Mouse (Mus musculus): ENCODE data around the gene Tlcd1.
"Not testable (repeated sequence)": the region's sequence is repeated elsewhere in the genome, so short reads cannot be mapped to it uniquely, and the experiment has no call there.

The Tlcd1 gene

DNA sequence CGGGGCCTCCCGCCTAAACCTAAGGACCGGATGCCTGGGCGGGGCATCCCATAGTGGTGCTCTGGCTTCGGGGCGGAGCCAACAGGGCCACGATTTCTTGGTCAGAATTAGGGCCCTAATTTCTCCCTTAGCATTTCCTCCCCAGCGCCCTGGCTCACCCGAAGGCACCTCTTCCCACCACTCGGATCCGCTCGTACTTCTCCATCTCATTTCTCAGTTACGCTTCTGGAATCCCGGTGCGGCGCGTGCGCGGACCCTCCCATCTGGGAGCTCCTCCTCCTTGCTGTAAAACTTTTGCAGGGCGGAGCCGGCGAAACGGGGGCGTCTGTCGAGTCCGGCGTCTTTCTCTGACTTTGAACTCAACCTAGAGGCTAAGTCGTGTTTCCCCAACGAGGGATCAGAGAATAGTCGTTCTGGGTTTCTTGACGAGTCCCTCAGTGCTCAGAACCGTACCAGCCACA, at the start of gene Tlcd1, which contains the start of gene Nek8:
Tlcd1 (plus strand) TSS at position 310 of the 461 bp plus-strand sequence.
Nek8 (minus strand) TSS at position 274 of the 461 bp plus-strand sequence.
- in situ Hi-C loops (cut with MseI, MboI): no loop called here

DNA sequence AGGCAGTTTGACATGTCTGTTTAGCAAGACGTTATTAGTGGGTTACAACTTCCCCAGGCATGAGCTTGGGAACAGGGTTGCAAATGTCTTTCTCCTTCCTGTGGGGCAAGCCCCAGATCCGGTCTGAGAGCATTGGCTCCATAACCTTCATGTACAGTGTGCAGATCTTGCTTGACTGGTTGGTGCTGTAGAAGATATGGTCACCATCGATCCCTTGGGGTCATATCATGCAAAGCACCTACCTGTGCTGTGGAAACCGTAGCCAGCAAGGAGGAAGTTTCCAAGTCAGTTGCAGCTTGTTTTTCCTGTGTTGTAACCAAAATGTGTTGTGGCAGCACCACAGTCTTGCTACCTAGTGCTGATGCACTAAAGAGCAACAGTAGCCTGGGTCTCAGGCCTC, 49.8 kb upstream of the Tlcd1 start:
- in situ Hi-C loops (cut with MseI, MboI): no loop called here

DNA sequence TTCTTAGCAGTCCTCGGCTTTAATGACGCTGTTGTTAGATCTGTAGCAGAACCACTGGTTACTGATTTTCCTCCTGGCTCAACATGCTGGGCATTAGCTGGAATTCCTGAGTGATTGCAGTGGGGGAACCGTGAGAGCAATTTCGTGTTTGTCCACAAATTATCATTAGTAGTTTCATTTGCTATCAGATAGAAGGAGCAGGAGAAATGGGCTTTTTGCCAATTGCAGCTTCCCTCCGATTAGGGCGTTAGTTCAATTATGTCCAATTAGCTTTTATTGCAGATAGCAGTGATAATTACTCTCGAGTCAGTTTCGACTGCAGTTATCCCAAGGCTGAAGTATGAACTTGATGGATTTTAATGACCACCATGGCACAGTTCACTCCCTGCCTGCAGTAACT, 47.1 kb upstream of the Tlcd1 start:
- in situ Hi-C loops (cut with MseI, MboI): no loop called here

DNA sequence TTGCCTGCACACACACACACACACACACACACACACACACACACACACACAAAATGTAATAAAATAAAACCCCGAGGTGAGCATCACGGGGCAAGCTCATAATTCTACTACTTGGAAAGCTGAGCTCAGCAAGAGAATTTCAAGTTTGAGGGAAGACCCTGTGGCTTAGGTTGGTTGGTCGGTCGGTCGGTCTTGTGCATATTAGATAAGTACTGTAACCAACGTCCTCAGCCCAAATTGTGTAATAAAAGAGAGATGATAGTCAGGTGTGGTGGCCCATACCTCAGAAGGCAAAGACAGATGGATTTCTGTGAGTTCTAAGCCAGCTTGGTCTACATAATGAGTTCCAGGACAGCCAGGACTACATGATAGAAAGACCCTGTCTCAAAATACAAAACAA, 42.6 kb upstream of the Tlcd1 start:
- in situ Hi-C loops (cut with MseI, MboI): no loop called here

DNA sequence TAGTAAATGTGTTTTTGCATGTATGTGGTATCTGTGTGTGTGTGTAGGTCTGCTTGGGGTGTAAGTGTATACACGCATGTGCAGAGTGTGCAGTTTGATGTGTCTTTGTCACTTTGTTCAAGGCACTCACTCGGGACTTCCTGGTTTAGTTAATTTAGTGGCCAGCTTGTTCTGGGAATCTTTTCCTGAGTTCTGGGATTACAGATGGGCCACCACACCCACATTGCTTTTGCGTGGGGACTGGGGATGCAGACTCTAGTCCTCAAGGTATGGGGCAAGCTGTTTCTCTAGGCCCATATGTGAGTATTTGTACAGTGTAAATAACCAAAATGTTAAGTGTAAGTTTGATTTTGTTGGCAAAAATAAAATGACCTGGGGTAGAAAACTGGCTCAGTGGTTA, 42.2 kb upstream of the Tlcd1 start:
- in situ Hi-C loops (cut with MseI, MboI): no loop called here

DNA sequence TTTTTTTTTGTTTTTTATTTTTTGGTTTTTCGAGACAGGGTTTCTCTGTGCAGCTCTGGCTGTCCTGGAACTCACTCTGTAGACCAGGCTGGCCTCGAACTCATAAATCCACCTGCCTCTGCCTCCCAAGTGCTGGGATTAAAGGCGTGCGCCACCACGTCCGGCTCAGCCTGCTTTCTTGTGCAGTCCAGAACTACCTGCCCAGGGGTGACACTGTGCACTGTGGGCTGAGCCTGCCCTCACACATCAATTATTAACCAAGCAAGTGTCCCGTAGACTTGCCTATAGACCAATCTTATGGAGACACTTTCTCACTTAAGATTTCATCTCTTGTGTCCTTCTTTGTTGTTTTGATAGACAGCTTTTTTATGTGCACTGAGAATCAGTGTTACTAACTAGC, 41.2 kb upstream of the Tlcd1 start:
- in situ Hi-C loops (cut with MseI, MboI): not testable (repeated sequence)

DNA sequence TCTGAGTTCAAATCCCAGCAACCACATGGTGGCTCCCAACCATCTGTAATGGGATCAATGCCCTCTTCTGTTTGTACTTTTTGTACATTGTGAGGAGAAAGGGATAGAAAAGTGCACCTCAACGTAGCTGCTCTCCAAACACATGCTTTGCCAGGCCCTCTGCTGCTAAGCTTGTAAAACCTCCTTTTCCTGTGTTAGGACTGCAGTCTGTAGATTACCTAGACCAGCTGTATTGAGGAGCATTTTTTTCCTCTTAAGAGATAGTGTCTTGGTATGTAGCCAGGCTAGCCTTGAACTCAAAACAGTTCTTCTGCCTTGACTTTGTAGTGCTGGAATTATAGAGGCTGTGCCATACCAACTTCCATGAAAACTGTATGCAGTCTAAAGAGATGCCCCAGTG, 40.4 kb upstream of the Tlcd1 start:
- in situ Hi-C loops (cut with MseI, MboI): no loop called here

DNA sequence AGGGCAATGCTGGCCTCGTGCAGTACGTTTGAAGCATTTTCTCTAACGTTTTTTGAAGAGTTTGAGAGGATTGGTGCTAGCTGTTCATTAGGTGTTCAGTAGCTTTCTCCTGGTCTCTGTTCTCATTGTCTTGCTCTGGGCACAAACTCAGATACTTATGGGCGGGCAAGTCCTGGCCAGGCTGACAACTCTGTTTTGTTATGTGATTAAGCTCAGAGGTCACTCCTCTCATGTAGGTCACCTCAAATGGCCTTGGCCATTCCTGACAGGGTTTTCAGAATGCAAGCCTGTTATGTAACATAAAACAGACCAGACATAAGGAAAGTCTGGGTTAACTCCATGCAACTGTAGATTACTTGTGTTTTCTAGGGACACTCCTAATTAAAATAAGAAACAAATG, 38.9 kb upstream of the Tlcd1 start:
- in situ Hi-C loops (cut with MseI, MboI): no loop called here

DNA sequence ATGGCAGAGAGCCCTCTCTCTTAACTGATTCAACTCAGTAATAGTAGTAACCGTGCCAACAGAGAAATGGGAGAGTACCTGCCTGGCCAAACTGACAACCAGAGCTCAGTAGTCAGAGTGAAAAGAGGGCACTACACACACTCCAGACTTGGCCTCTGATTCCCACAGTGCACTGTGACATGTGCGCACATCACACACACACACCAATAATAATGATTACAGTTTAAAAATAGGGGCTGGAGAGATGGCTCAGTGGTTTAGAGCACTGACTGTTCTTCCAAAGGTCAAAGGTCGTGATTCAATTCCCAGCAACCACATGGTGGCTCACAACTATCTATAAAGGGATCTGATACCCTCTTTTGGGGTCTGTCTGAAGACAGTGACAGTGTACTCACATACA, 38.5 kb upstream of the Tlcd1 start:
- in situ Hi-C loops (cut with MseI, MboI): no loop called here

DNA sequence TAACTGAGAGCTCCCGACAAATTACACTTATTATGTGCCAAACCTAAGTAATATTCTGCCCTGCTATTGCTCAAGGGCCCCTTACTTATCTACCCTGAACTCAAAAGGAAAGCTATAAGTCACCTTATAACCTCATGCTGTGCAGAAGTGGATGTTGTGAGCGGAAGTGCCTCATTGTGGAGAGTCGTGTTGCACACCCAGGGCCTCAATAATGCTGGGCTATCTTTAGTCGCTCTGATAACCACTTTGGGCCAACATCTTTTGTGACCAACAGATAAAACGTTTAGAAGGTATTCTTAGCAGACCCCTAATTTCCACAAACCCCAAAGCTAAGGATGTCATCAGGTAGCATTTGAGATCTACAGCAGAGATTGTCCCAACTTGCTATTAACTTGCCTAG, 35.8 kb upstream of the Tlcd1 start:
- in situ Hi-C loops (cut with MseI, MboI): no loop called here

DNA sequence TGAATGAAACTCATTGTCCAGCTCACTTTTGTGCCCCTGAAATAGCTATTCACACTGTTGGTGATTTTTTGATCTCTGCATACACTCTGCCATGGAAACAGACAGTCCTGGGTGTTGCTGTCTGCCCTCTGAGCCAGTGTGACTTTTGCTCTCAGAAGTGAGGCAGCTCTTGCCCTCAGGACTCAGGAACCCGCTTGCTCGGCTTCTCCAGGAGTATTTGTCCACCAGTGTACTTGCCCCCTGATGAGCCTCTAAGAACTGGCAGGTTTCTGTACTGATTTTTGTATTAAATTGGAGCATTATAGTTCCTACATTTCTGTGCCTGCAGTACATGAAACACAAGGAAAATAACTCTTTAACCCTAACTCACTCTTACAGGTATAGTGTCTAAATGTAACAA, 33.0 kb upstream of the Tlcd1 start:
- in situ Hi-C loops (cut with MseI, MboI): no loop called here

DNA sequence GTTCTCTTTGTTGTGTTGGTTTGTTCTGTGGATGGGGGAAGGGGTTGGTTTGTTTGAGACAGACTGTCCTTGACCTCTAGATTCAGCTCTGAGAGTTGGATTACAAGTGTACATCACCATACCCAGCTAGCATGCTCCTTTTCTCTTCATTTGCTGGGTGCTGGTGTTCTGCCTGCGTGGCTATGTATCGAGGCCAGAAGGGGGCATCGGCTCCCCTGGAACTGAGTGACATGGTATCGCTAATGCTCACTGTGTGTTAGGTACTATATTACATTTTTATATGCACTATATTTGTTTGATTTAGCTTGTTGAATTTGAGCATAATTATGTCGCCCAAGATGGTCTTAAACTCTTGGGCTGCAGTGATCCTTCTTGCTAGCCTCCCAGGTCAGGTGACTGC, 30.3 kb upstream of the Tlcd1 start:
- in situ Hi-C loops (cut with MseI, MboI): no loop called here

DNA sequence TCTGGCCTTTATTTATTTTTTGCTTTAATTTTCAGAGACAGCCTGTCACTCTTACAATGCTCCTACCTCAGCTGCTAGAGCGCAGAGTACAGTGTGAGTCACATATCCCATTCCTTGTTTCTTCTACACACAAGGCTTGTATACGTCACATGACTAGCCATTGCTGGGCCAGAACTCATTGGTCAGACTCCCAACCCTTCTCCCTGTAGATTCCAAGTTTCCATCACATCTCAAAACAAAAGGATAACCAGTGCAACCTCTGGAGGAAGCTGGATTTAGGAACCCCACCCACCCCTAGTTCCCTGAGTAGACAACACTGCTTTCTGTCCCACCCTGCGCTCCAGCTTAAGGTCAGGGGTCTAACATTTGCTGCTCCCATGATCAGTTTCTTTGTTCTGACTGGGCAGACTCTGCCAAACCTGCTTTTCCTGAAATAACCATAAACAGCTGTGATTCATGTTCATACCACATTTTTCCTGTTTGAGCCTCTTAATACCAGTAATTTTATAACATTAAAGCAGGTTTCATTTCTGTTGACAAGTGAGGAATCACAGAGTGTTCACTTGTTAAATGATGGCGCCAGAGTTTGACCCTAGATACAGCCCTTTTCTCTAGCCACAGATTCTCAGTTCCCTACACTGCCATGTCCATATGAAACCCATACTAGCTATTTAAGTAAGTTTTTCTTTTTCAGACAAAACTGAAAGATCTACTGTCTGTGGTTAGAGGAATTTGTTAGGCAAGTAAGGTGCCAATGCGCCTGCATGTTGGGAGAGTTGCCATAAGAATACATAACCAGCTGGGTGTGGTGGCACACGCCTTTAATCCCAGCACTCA, 29.6 kb upstream of the Tlcd1 start:
- in situ Hi-C loops (cut with MseI, MboI): no loop called here

DNA sequence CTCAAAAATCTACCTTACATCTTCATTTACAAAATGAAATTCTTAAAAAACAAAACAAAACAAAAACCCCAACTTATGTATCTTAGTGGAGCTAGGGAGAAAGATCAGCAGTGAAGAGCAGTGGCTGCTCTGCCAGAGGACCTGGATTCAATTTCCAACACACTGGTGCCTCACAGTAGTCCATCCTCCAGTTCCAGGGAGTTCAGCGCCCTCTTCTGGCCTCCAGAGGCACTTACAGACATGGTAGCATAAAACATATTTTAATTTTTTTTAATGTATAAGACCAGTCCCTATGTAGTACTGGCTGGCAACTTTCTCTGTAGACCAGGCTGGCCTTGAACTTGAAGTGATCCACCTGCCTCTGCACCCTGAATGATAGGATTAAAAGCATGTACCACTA, 25.4 kb upstream of the Tlcd1 start:
- in situ Hi-C loops (cut with MseI, MboI): loop anchor here in 1 of 2 experiments (5.0 kb wide), 1 partner anchor 49 kb away; no protein-coding TSS in a partner anchor

DNA sequence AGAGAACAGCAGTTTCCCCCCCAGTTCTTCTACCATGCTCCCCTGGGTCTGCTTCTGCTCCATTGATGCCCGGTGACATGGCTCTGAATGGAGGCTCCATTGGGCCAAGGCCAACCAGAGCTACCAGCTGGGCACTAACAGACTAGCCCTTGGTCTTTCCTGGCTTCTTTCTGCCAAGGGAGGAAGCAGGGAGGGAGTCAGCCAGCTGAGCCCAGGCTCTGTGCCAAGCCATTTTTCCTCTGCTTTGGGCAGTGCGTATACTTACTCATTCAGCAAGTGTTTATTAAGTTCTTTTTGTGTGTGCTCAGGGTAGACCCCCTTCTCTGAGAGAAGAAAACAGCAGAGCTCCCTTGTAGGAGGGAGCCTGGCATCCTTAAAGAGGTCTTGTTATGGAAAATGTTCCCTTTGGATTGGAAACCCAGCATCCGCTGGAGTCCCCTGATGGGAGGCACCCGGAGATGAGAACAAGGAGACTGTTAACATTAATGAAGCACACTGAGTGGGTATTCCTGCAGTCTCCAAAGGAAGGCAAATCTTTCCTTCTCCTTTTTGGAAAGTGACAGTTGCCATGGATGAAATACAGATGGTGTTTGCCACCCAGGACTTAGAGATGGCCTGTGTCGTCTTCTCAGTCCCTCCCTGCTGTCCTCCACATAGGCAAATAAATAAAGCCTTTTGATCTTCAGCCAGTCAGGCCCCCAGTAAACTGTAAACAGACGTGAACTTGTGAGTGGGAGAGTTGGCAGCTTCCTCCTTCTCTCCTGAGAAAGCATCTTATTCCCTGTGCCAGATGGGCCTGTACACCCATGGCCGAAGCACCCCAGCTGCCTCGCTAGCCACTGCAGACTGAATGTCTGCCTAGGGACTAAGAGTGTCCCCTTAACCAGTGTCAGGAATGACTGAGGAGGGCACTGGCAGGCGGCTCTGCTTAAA, 23.9 kb upstream of the Tlcd1 start:
- in situ Hi-C loops (cut with MseI, MboI): loop anchor here in 1 of 2 experiments (5.0 kb wide), 1 partner anchor 50 kb away; no protein-coding TSS in a partner anchor

DNA sequence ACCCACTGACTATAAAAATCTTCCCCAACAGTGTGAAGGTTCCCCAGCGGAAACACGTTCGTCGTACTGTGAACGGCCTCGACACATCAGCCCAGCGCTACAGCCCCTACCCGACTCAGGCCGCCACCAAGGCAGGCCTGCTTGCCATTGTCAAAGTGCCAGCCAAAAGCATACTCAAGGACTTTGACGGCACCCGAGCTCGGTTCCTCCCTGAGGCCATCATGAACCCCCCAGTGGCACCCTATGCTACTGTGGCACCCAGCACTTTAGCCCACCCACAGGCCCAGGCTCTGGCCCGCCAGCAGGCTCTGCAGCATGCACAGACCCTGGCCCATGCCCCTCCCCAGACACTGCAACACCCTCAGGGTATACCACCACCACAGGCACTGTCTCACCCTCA, 22.7 kb upstream of the Tlcd1 start:
- in situ Hi-C loops (cut with MseI, MboI): loop anchor here in 1 of 2 experiments (5.0 kb wide), 1 partner anchor 51 kb away; no protein-coding TSS in a partner anchor

DNA sequence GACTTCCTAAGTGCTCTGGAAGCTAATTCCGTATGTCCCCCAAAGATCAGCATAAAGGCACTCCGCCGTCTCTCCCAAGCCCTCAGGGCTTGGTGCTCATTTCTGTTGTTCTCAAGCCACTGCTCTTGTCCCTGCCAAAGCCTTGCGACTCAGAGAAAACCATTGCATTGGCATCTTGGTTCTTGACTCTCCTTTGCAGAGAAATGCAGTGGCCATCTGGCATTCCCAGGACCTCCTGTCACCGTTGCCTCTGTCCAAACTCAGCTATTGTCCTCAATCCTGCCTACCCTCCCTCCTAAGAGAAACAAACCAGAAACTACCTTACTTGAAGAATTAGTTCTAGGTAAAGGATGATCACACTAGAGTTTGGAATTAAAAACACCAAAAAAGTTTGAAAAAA, 20.8 kb upstream of the Tlcd1 start:
- in situ Hi-C loops (cut with MseI, MboI): no loop called here

DNA sequence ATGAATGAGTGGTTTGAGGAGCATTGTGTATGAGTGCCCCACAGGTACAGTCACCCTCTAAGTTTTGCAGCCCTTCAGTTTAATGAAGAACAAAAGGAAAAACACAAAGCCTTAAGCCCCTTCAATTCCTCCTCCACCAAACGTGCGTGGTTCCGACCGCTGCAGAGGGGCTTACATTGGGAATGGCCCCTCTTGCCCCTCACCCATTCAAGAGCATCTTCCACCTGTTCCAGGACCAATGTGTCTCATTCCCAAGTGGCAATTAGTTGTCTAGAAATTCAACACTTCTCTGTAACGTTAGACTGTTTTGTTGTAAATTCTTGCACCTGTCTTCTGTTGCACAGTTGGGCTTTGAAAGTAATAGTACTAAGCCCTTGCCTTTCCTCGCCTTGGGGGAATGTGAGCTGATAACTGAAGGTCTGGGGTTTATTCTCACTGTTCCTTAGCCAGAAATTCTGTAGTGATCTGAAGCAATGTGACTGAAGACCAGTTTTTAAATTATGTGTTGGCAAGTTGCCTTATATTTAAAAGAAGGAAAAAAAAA, 20.3 kb upstream of the Tlcd1 start:
- in situ Hi-C loops (cut with MseI, MboI): no loop called here

DNA sequence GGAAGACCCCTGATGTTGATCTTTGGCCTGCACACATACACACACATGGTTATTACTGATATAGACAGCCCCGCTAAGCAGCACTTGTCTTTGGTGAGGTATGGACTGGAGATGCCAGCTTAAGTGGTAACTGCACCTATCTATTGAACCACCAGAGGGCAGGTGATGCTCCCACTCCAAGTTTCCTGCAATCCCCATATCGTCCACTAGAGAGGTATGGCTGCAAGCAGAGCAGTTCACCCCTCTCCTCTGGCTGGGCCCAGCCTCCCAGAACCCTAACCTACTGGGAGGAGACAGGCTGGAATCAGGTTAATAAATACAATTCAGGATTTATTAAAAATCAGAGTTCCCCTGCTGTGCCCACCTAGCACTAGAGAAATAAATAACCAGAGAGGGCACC, 17.4 kb upstream of the Tlcd1 start:
- in situ Hi-C loops (cut with MseI, MboI): no loop called here

DNA sequence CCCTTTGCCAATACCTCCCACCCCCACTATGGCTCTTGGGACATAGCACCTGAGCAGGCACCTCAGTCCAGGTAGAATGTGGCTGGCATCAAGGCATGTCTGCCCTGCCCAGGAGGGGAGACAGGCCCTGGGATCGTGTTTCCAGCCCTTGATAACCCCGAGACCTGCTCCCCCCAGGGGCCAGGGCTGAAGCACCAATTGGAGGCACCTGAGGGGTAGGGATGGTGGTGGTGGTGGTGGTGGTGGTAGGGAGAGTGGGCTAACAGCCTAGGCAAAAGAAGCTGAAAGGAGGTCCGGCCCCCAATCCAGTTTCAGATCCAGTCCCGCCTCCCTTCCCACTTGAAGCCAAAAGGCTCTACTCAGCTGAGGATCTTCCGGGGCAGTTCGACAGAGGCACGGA, 17.0 kb upstream of the Tlcd1 start:
- in situ Hi-C loops (cut with MseI, MboI): no loop called here

DNA sequence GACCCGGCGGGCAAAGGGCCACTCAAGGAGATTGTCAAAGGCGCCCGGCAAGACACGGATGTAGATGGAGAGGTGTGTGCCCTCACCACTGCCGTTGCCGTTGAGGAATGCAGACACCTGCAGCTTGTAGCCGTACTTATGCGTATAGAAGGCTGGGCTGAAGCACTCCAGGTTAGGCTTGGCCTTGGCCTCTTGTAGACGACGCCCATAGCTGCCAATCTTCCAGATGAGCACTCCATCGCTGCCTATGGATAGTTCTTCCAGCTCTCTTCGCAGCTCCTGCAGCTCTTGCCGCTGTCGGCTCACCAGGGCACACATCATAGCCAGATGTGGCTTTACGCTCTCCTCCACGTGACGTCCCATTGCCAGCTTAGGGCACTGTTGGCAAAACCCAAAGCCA, 16.3 kb upstream of the Tlcd1 start:
- in situ Hi-C loops (cut with MseI, MboI): no loop called here

DNA sequence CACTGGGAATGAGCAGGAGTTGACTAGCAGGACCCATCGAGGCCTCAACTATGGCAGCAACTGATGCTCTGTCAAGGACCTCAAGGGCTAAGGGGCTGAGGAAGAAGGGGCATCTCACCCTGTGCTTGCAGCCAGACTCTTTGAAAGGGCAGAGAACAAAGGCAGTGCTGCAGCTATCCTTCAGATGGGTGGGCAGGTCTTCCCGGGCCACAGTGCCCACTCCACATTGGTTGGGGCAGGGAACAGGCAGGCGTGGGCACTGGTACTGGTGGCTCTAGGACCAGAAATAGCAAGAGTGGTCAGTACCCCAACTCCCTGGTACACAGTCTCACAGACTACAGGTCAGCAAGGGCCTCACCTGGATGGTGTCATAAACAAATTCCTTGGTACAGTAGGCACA, 15.8 kb upstream of the Tlcd1 start:
- in situ Hi-C loops (cut with MseI, MboI): no loop called here
